30 mouse cellular contexts compared by ENCODE assay signal in genomic region chr2:50954361-50955066, GRCm38 (mm10).
DNase-seq lines count a peak whose midpoint lies in the region; ATAC-seq lines count a peak whose summit lies in the region.
"Had no signal": no experiment of that assay in that cellular context is flagged by ENCODE, and none has a peak within 500 bp of the region (broad histone marks: within the 10 kb centered on the region; RNA-seq: fewer than 3 reads in every experiment).

No protein-coding gene starts in this region.

- peaks cover 9% of the 10 kb centered on the region for H3K4me1 ChIP-seq in forebrain, embryonic 13.5 days
- H3K4me1 ChIP-seq in forebrain, embryonic 11.5 days (replicated peaks; ENCODE audit: control insufficient read depth, insufficient read depth, low read length) = no peaks in the 10 kb centered on the region; the same call in 1 of the 2 replicates
- no peaks in the 10 kb centered on the region for H3K4me1 ChIP-seq in lung, embryonic 16.5 days (replicated peaks; ENCODE audit: control insufficient read depth, insufficient read depth, low read length)
- H3K4me1 ChIP-seq: embryonic facial prominence, embryonic 15.5 days; limb, embryonic 13.5 days; neural tube, embryonic 13.5 days; stomach, embryonic 15.5 days had no signal

- WGBS in forebrain, embryonic 13.5 days = 12% methylated on average over 6 of the region's 6 CpGs
- WGBS in forebrain, embryonic 11.5 days = 48% methylated on average over 6 of the region's 6 CpGs
- 55% methylated on average over 6 of the region's 6 CpGs for WGBS in lung, embryonic 16.5 days

- H3K9ac ChIP-seq in forebrain, embryonic 13.5 days = no peak overlapping the region
- H3K9ac ChIP-seq in forebrain, embryonic 11.5 days (ENCODE audit: low read length) = no peak overlapping the region
- H3K9ac ChIP-seq in lung, embryonic 16.5 days (ENCODE audit: low read length) = no peak overlapping the region
- H3K9ac ChIP-seq: embryonic facial prominence, embryonic 15.5 days; hindbrain, embryonic 13.5 days; limb, embryonic 13.5 days; neural tube, embryonic 13.5 days; stomach, embryonic 15.5 days had no signal

- H3K27ac ChIP-seq in forebrain, embryonic 13.5 days = no peak overlapping the region
- H3K27ac ChIP-seq in forebrain, embryonic 11.5 days (ENCODE audit: low read depth, low read length) = no peak overlapping the region
- H3K27ac ChIP-seq in lung, embryonic 16.5 days (ENCODE audit: low read length) = no peak overlapping the region
- H3K27ac ChIP-seq: embryonic facial prominence, embryonic 15.5 days; forebrain, embryonic 10.5 days; gastrocnemius, adult 2 months; hindbrain, embryonic 13.5 days; layer of hippocampus, adult 2 months; left cerebral cortex, adult 2 months; limb, embryonic 13.5 days; neural tube, embryonic 13.5 days; stomach, embryonic 15.5 days had no signal

- H3K27me3 ChIP-seq in forebrain, embryonic 13.5 days = no peaks in the 10 kb centered on the region
- no peaks in the 10 kb centered on the region for H3K27me3 ChIP-seq in forebrain, embryonic 11.5 days (ENCODE audit: control insufficient read depth, insufficient read depth, low read length)
- H3K27me3 ChIP-seq in lung, embryonic 16.5 days (ENCODE audit: control insufficient read depth, insufficient read depth, low read depth, low read length) = no peaks in the 10 kb centered on the region
- H3K27me3 ChIP-seq: embryonic facial prominence, embryonic 15.5 days; hindbrain, embryonic 13.5 days; limb, embryonic 13.5 days; neural tube, embryonic 13.5 days; stomach, embryonic 15.5 days had no signal

- no peak overlapping the region for H3K4me3 ChIP-seq in forebrain, embryonic 13.5 days
- no peak overlapping the region for H3K4me3 ChIP-seq in forebrain, embryonic 11.5 days (ENCODE audit: low read depth, low read length)
- no peak overlapping the region for H3K4me3 ChIP-seq in lung, embryonic 16.5 days (ENCODE audit: low read length)
- H3K4me3 ChIP-seq: embryonic facial prominence, embryonic 15.5 days; forebrain, embryonic 10.5 days; gastrocnemius, adult 2 months; hindbrain, embryonic 13.5 days; layer of hippocampus, adult 2 months; left cerebral cortex, adult 2 months; limb, embryonic 13.5 days; neural tube, embryonic 13.5 days; stomach, embryonic 15.5 days had no signal

- H3K4me2 ChIP-seq in forebrain, embryonic 13.5 days = no peak overlapping the region
- H3K4me2 ChIP-seq in forebrain, embryonic 11.5 days (ENCODE audit: low read depth, low read length, severe bottlenecking) = no peak overlapping the region
- H3K4me2 ChIP-seq in lung, embryonic 16.5 days (ENCODE audit: low read depth, low read length) = no peak overlapping the region
- H3K4me2 ChIP-seq: embryonic facial prominence, embryonic 15.5 days; heart, embryonic 11.5 days; hindbrain, embryonic 13.5 days; limb, embryonic 13.5 days; liver, embryonic 11.5 days; midbrain, embryonic 11.5 days; neural tube, embryonic 13.5 days; stomach, embryonic 15.5 days had no signal

- H3K36me3 ChIP-seq in forebrain, embryonic 13.5 days (ENCODE audit: poor library complexity, severe bottlenecking) = no peaks in the 10 kb centered on the region
- no peaks in the 10 kb centered on the region for H3K36me3 ChIP-seq in forebrain, embryonic 11.5 days (ENCODE audit: control insufficient read depth, insufficient read depth, low read length)
- H3K36me3 ChIP-seq in lung, embryonic 16.5 days (ENCODE audit: control insufficient read depth, insufficient read depth, low read length) = no peaks in the 10 kb centered on the region
- H3K36me3 ChIP-seq: embryonic facial prominence, embryonic 15.5 days; forebrain, embryonic 10.5 days; hindbrain, embryonic 13.5 days; limb, embryonic 13.5 days; neural tube, embryonic 13.5 days; stomach, embryonic 15.5 days had no signal

- no peak for DNase-seq in forebrain, embryonic 11.5 days (ENCODE audit: low spot score)
- no peak for DNase-seq in lung, postnatal 25 days (ENCODE audit: low spot score)
- DNase-seq in Muller cell, postnatal 12 days (ENCODE audit: inconsistent ontology term) = peak; percentile 71
- DNase-seq in fibroblast of lung, adult 2 months (ENCODE audit: low read depth) = peak; percentile 37
- DNase-seq in urinary bladder, postnatal 14 days (ENCODE audit: low spot score) = no peak
- DNase-seq: adrenal gland, postnatal 36 days; cerebellum, adult 2 months; cerebellum, postnatal 14 days; gastrocnemius, adult 2 months; gastrocnemius, postnatal 36 days; heart, adult 18-20 months; heart, postnatal 36 days; kidney, adult 2 months; kidney, postnatal 36 days; lung, postnatal 36 days; right cerebral cortex, postnatal 14 days; thymus, postnatal 14 days had no signal

- ATAC-seq in forebrain, embryonic 13.5 days = peak; percentile 36; the same call in 1 of the 2 replicates
- ATAC-seq in forebrain, embryonic 11.5 days (replicated peaks; ENCODE audit: low FRiP score) = no peak
- ATAC-seq in lung, embryonic 16.5 days (ENCODE audit: low read depth) = 0 out of 2 replicates have a peak, but pooled peaks have one; percentile 20

- H3K9me3 ChIP-seq in forebrain, embryonic 13.5 days (replicated peaks) = no peaks in the 10 kb centered on the region
- no peaks in the 10 kb centered on the region for H3K9me3 ChIP-seq in forebrain, embryonic 11.5 days (ENCODE audit: control insufficient read depth, low read length)
- no peaks in the 10 kb centered on the region for H3K9me3 ChIP-seq in lung, embryonic 16.5 days (ENCODE audit: control insufficient read depth, low read length)
- H3K9me3 ChIP-seq: embryonic facial prominence, embryonic 15.5 days; forebrain, embryonic 10.5 days; hindbrain, embryonic 13.5 days; limb, embryonic 13.5 days; neural tube, embryonic 13.5 days; stomach, embryonic 15.5 days had no signal

Comparison
In these comparisons a context has a peak if more than half of its experiments do, and no peak if none do; other contexts are left out.
1. DNase-seq: peak in Muller cell, postnatal 12 days (single experiment) and fibroblast of lung, adult 2 months (single experiment); none in forebrain, embryonic 11.5 days (single experiment), lung, postnatal 25 days (single experiment) and urinary bladder, postnatal 14 days (single experiment).